Mouse (Mus musculus): ENCODE results near the gene Arhgap36.

Arhgap36 gene

GRCm38 (mm10) chrX:49463442-49463970, at the start of gene Arhgap36:
Arhgap36 (plus strand) TSS chrX:49463945.
- no peak for DNase-seq

- DNase-seq, result no peak
Observed at GRCm38 (mm10) chrX:49457781-49458180, 6.0 kb upstream of the Arhgap36 start.

GRCm38 (mm10) chrX:49470287-49471054, 6.7 kb downstream of the Arhgap36 start:
- DNase-seq, result no peak

- no peak for DNase-seq
Observed at GRCm38 (mm10) chrX:49479968-49480809, 16.4 kb downstream of the Arhgap36 start.

- DNase-seq, result no peak
Observed at GRCm38 (mm10) chrX:49480846-49481245, 17.1 kb downstream of the Arhgap36 start.

- DNase-seq, result no peak
Observed at GRCm38 (mm10) chrX:49489141-49489540, 25.4 kb downstream of the Arhgap36 start.

GRCm38 (mm10) chrX:49493739-49494449, 30.1 kb downstream of the Arhgap36 start:
- DNase-seq, result peak; percentile 4
